Mouse (Mus musculus): ENCODE measurements around the gene Dock9.
"Not testable (repeated sequence)": the region's sequence is repeated elsewhere in the genome, so short reads cannot be mapped to it uniquely, and the experiment has no call there.

Dock9 gene

DNA sequence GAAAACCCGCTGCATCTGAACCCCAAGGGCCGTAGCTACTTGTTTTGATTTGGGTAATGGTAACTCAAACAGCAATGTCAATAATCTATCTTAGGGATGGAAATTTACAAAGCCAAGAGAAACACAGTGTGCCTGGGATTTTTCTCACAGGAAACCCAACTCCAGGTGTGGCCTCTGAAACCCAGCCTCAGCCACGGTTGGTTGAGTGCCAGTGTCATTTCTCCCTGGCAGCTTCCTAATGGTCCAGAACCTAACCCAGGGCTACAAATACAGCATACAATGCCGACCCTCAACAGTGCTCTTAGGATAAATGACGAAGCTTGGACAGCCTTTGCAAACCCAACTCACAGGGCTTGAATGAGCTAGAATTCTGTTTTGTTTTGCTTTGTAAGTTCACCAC lies 92.0 kb downstream of the Dock9 start:
- no peak for DNase-seq (ENCODE audit: low read depth in 1 of 2, low spot score in 2 of 2)

DNA sequence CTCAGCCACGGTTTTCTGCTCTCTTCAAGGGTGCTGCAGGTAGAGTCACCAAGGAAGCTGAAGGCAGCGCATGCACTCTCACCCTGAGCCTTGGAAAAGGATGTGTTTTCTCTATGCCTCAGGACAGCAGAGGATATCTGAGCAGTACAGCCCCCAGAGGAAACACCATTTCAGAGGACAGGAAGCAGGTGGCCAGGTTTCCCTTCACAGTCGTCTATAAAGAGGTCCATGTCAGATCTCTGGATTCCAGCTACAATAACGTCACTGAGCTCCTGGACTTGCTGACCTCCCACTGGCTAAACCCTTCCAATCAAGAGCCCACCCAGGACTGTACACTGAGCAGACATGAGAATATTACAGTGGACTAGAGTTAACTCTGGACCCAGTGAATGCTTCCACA lies 95.1 kb downstream of the Dock9 start:
- DNase-seq (ENCODE audit: low read depth in 1 of 2, low spot score in 2 of 2), result no peak

DNA sequence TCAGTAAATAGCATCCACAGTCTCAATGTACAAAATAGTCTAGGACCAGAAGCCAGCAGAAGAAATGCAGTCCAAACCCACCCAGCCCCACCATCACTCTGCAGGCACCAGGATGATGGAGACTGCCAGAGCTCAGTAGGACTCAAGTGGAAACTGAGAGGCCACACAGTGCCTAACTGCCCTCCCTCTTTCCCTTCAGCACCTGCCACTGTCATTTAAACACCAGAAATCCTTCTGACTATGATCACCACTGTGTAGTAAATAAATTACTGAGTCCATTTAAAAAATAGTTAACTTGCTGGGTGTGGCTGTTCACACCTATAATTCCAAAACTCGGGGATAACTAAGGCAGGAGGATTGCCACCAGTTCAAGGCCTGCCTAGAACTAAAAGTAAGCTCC lies 97.6 kb downstream of the Dock9 start:
- DNase-seq (ENCODE audit: low read depth in 1 of 2, low spot score in 2 of 2), result no peak

DNA sequence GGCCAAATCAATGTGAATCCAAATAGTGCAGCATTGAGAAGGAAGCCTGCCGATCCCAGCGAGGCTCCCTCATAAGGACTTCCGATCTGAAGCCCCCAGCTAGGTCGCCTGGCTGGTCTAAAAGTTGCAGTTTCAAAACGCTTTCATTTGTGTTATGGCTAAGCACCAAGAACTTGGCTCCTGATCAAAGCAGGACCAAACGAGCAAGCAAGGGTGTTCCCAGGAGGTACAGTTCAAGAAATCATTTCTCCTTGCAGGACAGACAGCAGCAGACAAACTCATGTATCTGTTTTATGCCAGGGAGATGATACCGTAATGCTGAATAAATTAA lies 99.1 kb downstream of the Dock9 start:
- DNase-seq (ENCODE audit: low read depth in 1 of 2, low spot score in 2 of 2), result no peak

GRCm38 (mm10) chr14:121697709-121698619 lies 99.7 kb downstream of the Dock9 start:
- DNase-seq (ENCODE audit: low read depth in 1 of 2, low spot score in 2 of 2), result no peak

GRCm38 (mm10) chr14:121697143-121697680 lies 100.4 kb downstream of the Dock9 start:
- DNase-seq (ENCODE audit: low read depth in 1 of 2, low spot score in 2 of 2), result no peak

GRCm38 (mm10) chr14:121696429-121697118 lies 101.1 kb downstream of the Dock9 start:
- DNase-seq (ENCODE audit: low read depth in 1 of 2, low spot score in 2 of 2), result no peak

DNA sequence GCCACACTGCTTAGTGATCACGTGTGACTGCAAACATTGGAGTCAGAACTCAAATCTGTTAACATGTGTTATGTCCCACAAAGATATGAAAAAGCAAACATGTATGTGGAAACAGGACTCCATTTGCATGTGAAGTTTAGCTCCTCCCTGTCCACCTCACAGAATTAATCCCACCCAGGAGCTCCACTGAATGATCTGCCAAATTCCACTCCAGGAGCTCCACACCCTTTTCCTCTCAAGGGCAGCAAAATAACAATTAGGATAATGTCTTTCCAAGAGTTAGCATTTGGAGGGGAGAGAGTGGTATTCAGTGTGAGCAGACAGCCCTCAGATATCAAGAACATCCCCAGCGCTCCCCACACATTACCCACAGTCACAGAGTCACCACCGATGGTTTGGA lies 102.9 kb downstream of the Dock9 start:
- DNase-seq (ENCODE audit: low read depth in 1 of 2, low spot score in 2 of 2), result no peak

DNA sequence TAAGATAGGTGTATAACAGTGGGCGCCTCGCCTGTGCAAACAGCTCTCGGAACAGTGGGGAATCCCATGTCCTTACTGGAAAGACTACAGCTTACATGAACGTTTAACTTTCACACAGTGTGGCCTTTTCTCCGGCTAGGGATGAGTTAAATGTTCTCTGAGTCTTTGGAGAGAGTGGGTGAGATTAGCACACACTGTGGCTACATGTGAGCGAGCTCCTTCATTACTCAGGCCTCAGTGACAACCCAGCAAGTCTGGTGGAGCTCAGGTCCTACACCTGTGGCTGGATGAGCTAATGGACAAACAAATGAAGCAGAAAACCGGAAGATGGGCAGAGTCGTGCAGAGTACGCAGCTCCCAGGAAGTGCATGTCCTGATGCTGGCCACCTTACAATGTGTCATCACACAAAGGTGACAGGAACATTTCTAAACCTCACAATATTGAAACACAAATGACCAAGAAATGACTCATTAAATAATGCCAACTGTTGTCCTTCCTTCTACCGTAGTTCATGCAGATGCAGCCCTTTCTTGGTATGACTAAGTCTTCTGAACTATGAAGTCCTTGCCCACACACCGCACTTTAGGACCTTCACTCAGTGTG lies 103.5 kb downstream of the Dock9 start:
- no peak for DNase-seq (ENCODE audit: low read depth in 1 of 2, low spot score in 2 of 2)

- not testable (repeated sequence) for DNase-seq (ENCODE audit: low read depth in 1 of 2, low spot score in 2 of 2)
Measured at GRCm38 (mm10) chr14:121689649-121690048, 108.0 kb downstream of the Dock9 start.

DNA sequence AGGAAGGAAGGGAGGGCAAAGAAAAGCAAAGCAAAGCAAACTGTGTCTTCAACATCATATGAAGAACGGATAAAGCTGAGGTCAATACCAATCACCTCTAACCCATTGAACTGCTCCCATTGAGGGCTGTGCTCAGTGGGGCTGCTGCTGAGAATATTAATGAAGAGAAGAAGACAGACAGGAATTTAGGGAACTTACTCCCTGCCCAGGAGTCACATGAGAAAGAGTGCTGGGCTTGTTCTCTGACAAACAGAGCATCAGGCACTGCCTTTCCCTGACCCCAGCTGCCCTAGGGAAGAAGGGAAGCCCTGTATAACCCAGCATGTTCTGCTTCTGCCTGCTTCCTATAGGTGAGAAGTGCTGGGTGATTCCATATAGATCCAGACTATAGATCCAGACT lies 109.5 kb downstream of the Dock9 start:
- DNase-seq (ENCODE audit: low read depth in 1 of 2, low spot score in 2 of 2), result no peak

DNA sequence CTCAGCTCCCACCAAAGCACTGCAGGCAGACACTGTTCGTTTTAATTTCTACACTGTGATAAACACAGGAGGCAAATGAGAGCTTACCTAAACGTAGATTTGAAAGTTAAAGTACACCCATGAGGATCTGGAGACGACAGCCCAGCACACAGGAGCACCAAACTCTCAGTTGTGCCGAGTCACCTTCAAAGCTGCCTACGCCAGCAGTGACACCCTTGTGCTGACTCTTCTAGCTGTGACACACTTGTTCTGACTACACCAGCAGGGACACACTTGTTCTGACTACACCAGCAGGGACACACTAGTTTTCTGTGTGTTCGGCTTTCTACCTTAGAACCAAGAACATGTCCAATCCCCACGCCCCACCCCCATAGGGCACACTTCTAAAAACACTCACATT lies 110.4 kb downstream of the Dock9 start:
- no peak for DNase-seq (ENCODE audit: low read depth in 1 of 2, low spot score in 2 of 2)

DNA sequence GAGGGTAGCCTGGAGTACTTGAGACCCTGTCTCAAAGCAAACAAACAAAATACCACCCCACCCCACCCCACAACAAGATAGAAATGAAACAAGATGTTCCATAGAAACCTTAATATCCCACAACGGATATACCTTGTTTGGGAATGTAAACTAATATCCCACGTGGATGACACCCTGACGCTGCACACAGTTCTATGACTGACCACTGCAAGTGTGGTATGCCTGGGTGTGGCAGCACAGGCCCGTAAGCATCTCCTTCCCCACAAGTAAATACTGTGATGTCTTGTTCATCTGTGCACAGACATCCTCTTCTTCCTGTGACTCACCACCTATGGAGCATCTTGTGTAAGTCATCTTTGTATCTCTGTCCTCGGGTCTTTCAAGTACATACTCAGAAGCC lies 118.7 kb downstream of the Dock9 start:
- DNase-seq (ENCODE audit: low read depth in 1 of 2, low spot score in 2 of 2), result no peak

GRCm38 (mm10) chr14:121678445-121678844 lies 119.2 kb downstream of the Dock9 start:
- DNase-seq (ENCODE audit: low read depth in 1 of 2, low spot score in 2 of 2), result no peak

DNA sequence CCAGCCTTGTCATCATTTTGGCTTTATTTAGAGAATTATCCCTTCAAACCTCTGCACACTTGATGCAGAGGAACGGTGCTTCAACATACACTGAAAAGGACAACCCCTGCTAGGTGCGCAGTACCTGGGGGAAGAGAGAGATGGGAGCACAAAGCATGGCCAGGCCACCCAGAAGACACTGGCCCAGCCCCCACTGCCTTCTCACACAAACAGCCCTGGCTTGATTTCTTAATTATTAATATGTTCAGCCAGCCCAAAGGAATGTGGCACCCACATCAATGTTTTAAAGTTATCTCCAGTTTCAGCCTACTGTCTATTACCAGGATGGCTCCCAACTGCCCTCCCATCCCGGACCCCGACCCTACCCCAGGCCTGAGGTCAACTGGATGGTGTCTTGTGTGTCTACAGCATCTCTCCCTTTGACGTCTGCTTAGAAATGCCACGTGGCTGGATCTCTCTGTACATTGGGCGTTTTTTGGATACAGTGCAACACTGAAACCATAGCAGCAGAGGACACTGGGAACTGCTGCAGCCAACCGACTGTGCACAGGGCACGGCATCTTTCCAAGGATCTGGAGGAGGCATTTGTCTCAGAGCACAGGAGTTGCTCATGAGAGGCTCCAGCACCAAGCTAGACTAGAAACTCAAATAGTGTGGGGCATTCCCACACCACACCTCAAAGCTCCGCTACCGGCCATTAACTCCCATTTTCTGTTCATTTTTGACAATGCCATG lies 120.9 kb downstream of the Dock9 start:
- DNase-seq (ENCODE audit: low read depth in 1 of 2, low spot score in 2 of 2), result no peak

DNA sequence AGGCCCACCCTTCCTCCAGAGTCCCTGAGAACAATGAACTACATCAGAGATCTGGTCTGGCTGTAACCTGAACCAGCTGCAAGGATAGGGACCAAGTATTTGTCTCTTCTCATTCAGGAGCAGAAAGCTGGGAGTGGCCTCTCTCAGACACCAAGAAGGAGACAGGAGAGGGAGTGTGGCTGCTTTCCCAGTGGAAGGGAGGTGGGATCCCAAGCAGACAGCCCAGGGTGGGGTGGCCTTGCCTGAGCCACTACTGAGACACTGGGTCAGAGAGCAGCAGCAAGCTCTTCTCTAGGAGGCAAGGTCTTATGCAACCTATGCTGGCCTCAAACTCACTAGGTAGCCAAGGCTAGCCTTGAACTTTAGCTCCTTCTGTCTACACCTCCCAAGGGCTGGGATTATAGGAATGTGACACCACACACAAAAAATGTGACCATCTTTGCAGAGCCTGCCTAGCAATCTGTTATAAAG lies 121.5 kb downstream of the Dock9 start:
- DNase-seq (ENCODE audit: low read depth in 1 of 2, low spot score in 2 of 2), result no peak

GRCm38 (mm10) chr14:121675579-121675978 lies 122.1 kb downstream of the Dock9 start:
- DNase-seq (ENCODE audit: low read depth in 1 of 2, low spot score in 2 of 2), result no peak

DNA sequence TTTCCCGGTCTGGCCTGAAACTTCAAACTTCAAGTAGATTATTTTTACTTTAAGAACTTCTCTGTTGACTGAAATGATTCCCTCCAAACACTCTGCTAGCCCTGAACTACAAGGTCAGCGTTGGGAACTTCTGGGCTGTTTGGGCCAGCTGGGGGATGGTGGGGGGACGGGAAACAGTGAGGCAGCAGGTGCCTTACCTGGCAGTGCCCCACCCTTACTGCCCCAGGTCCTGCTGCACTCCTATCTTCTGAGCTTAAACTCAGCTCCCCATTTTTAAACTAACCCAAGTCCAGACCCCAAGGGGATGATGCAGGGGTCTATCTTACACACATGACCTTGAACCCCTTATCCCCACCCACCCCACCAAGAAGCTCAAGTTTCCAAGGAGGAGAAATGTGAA lies 122.5 kb downstream of the Dock9 start:
- no peak for DNase-seq (ENCODE audit: low read depth in 1 of 2, low spot score in 2 of 2)

GRCm38 (mm10) chr14:121670016-121670415 lies 127.6 kb downstream of the Dock9 start:
- DNase-seq (ENCODE audit: low read depth in 1 of 2, low spot score in 2 of 2), result no peak

DNA sequence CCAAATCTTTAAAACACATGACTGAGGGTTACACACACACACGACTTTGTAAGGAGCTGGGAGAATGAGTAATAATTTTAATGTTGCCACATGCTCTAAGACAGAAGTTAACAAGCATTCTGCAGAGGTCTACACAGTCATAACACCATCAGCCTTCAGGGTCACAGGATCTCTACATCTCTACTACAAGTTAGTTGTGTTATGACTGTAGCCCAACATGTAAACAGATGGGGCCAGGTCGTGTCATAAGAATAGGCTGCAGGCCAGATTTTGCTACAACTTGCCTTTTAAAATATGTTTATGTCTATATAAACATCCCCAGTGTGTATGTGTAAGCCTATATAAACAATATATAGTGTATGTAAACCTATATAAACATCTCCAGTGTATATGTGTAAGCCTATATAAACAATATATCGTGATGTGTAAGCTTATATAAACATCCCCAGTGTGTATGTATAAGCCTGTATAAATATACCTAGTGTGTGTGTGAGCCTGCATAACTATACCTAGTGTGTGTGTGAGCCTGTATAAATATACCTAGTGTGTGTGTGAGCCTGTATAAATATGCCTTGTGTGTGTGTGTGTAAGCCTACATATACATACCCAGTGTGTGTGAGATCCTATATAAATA lies 130.9 kb downstream of the Dock9 start:
- DNase-seq (ENCODE audit: low read depth in 1 of 2, low spot score in 2 of 2), result no peak
